Mouse (Mus musculus): Measurements from ENCODE around the gene Ntmt1.
A peak's percentile ranks its signal among the peaks of the same experiment; 100 is the strongest.

Gene Ntmt1

GRCm38 (mm10) chr2:30823385-30824153 is 15.9 kb downstream of the Ntmt1 start:
- no peak for DNase-seq (ENCODE audit: low read depth, low spot score)

GRCm38 (mm10) chr2:30826825-30827748 is 19.5 kb downstream of the Ntmt1 start:
- DNase-seq (ENCODE audit: low read depth, low spot score) = no peak

- DNase-seq (ENCODE audit: low read depth, low spot score) = peak; percentile 90
Observed at GRCm38 (mm10) chr2:30827749-30828475, 20.3 kb downstream of the Ntmt1 start.

GRCm38 (mm10) chr2:30829315-30829714 is 21.7 kb downstream of the Ntmt1 start:
- no peak for DNase-seq (ENCODE audit: low read depth, low spot score)

- no peak for DNase-seq (ENCODE audit: low read depth, low spot score)
Observed at GRCm38 (mm10) chr2:30830283-30830795, 22.7 kb downstream of the Ntmt1 start, which contains the start of gene Asb6. Gene Asb6 (minus strand): TSS chr2:30830333.

GRCm38 (mm10) chr2:30833644-30834043 is 26.0 kb downstream of the Ntmt1 start:
- peak; percentile 52 for DNase-seq (ENCODE audit: low read depth, low spot score)

- DNase-seq (ENCODE audit: low read depth, low spot score) = no peak
Observed at GRCm38 (mm10) chr2:30834373-30835022, 26.9 kb downstream of the Ntmt1 start, which contains the start of gene Prrx2. Gene Prrx2 (plus strand): TSS chr2:30834972.

GRCm38 (mm10) chr2:30836238-30836990 is 28.8 kb downstream of the Ntmt1 start:
- DNase-seq (ENCODE audit: low read depth, low spot score) = peak; percentile 52

GRCm38 (mm10) chr2:30842615-30843014 is 35.0 kb downstream of the Ntmt1 start:
- no peak for DNase-seq (ENCODE audit: low read depth, low spot score)

GRCm38 (mm10) chr2:30845152-30846070 is 37.8 kb downstream of the Ntmt1 start:
- DNase-seq (ENCODE audit: low read depth, low spot score) = no peak

- no peak for DNase-seq (ENCODE audit: low read depth, low spot score)
Observed at GRCm38 (mm10) chr2:30846236-30846635, 38.6 kb downstream of the Ntmt1 start.

GRCm38 (mm10) chr2:30846723-30847122 is 39.1 kb downstream of the Ntmt1 start:
- DNase-seq (ENCODE audit: low read depth, low spot score) = no peak

- no peak for DNase-seq (ENCODE audit: low read depth, low spot score)
Observed at GRCm38 (mm10) chr2:30848184-30848583, 40.6 kb downstream of the Ntmt1 start.

GRCm38 (mm10) chr2:30850581-30850980 is 43.0 kb downstream of the Ntmt1 start:
- no peak for DNase-seq (ENCODE audit: low read depth, low spot score)

- no peak for DNase-seq (ENCODE audit: low read depth, low spot score)
Observed at GRCm38 (mm10) chr2:30852771-30853313, 45.2 kb downstream of the Ntmt1 start.

- DNase-seq (ENCODE audit: low read depth, low spot score) = no peak
Observed at GRCm38 (mm10) chr2:30857076-30857475, 49.5 kb downstream of the Ntmt1 start.

- no peak for DNase-seq (ENCODE audit: low read depth, low spot score)
Observed at GRCm38 (mm10) chr2:30859782-30860181, 52.2 kb downstream of the Ntmt1 start.

GRCm38 (mm10) chr2:30862081-30862480 is 54.5 kb downstream of the Ntmt1 start:
- DNase-seq (ENCODE audit: low read depth, low spot score) = no peak

- DNase-seq (ENCODE audit: low read depth, low spot score) = no peak
Observed at GRCm38 (mm10) chr2:30863574-30863973, 55.9 kb downstream of the Ntmt1 start.
